Mouse (Mus musculus) C2C12 (cell line): ENCODE results near the gene B3galt5. TPM values are rescaled to one million over a fixed set of nuclear protein-coding genes. Genes with fewer than 3 reads are reported as not detected.

Source experiments
- H3K27me3 ChIP-seq: one replicate; pipeline ENCODE4 v1.6.1; 2011; ENCODE audit not compliant: control insufficient read depth, insufficient read depth, insufficient read length
- H3K36me3 ChIP-seq: one replicate; pipeline ENCODE4 v1.6.1; 2011; ENCODE audit not compliant: control insufficient read depth, insufficient read depth
- H3K4me3 ChIP-seq: one replicate; pipeline ENCODE4 v1.5.1; 2011; ENCODE audit warnings: mild to moderate bottlenecking, control low read depth; ENCODE audit not compliant: poor library complexity, insufficient read depth, severe bottlenecking
- H3K79me2 ChIP-seq: one replicate; pipeline ENCODE4 v1.6.1; 2011; ENCODE audit not compliant: control insufficient read depth, insufficient read depth
- H3K79me3 ChIP-seq: one replicate; pipeline ENCODE4 v1.6.1; 2011; ENCODE audit warnings: low read depth, control low read depth
- H3ac ChIP-seq: one replicate; pipeline ENCODE3; 2011; ENCODE audit warnings: low read depth; ENCODE audit not compliant: control insufficient read depth, insufficient read length
- CEBPB ChIP-seq: IDR thresholded peaks from one replicate; pipeline ENCODE4 v1.6.1; 2011; ENCODE audit warnings: low read depth, mild to moderate bottlenecking, control low read depth, moderate library complexity
- CTCF ChIP-seq: IDR thresholded peaks from one replicate; pipeline ENCODE4 v1.5.1; 2011; ENCODE audit not compliant: control insufficient read depth, insufficient read depth, insufficient read length
- FOSL1 ChIP-seq: IDR thresholded peaks from one replicate; pipeline ENCODE4 v1.8.0; 2011; ENCODE audit warnings: mild to moderate bottlenecking, low read length; ENCODE audit not compliant: poor library complexity, insufficient read depth, severe bottlenecking
- MAX ChIP-seq: IDR thresholded peaks from one replicate; pipeline ENCODE4 v1.6.1; 2011; ENCODE audit warnings: mild to moderate bottlenecking, control low read depth
- MYOD1 ChIP-seq: IDR thresholded peaks from one replicate; pipeline ENCODE4 v1.6.1; 2011; ENCODE audit warnings: low read depth; ENCODE audit not compliant: control insufficient read depth, insufficient read length
- MYOG ChIP-seq: IDR thresholded peaks from one replicate; pipeline ENCODE4 v1.6.1; 2011; ENCODE audit not compliant: control insufficient read depth, insufficient read length; ENCODE audit errors: extremely low read depth
- USF1 ChIP-seq: IDR thresholded peaks from one replicate; pipeline ENCODE4 v1.6.1; 2011; ENCODE audit warnings: low read depth, mild to moderate bottlenecking, control low read depth, moderate library complexity
- polyA plus RNA-seq: library from polyadenylated mRNA; unstranded; fragments of >200 nt; fragmentation: generic; extraction: Trizol; gene quantifications from one replicate; pipeline ENCODE4 v1.2.1, GENCODE M21; 2012; ENCODE audit warnings: missing spikeins

B3galt5 gene
- polyA plus RNA-seq, 1 experiment = 0.01 TPM

GRCm38 (mm10) chr16:96222452-96222851, 13.1 kb upstream of the B3galt5 start:
- Histone ChIP-seq H3K36me3 (no peaks in the 10 kb centered on the region), H3K79me2 (no peaks in the 10 kb centered on the region), H3ac (no peak overlapping the region), H3K4me3 (no peak overlapping the region), H3K79me3 (no peaks in the 10 kb centered on the region), H3K27me3 (no peaks in the 10 kb centered on the region)
- TF ChIP-seq MAX (no peak), CEBPB (no peak), CTCF (no peak), FOSL1 (no peak), MYOG (no peak), USF1 (no peak), MYOD1 (no peak)

- no peak overlapping the region for H3ac ChIP-seq
Measured at GRCm38 (mm10) chr16:96228438-96228837, 7.2 kb upstream of the B3galt5 start.

GRCm38 (mm10) chr16:96229044-96229555, 6.5 kb upstream of the B3galt5 start:
- no peak overlapping the region for H3K4me3 ChIP-seq

More at GRCm38 (mm10) chr16:96228438-96228837, 7.2 kb upstream of the B3galt5 start:
- TF ChIP-seq MYOG = no peak
- TF ChIP-seq USF1 = no peak
- no peak for TF ChIP-seq CTCF
- TF ChIP-seq CEBPB = no peak
- TF ChIP-seq FOSL1 = no peak
- no peak for TF ChIP-seq MYOD1
- TF ChIP-seq MAX = no peak
- H3K79me3 ChIP-seq = no peaks in the 10 kb centered on the region
- no peaks in the 10 kb centered on the region for H3K27me3 ChIP-seq
- H3K36me3 ChIP-seq = no peaks in the 10 kb centered on the region
- H3K4me3 ChIP-seq = no peak overlapping the region
- no peaks in the 10 kb centered on the region for H3K79me2 ChIP-seq

GRCm38 (mm10) chr16:96230411-96230810, 5.2 kb upstream of the B3galt5 start:
- no peak overlapping the region for H3K4me3 ChIP-seq

More at GRCm38 (mm10) chr16:96229044-96229555, 6.5 kb upstream of the B3galt5 start:
- Histone ChIP-seq H3ac (no peak overlapping the region), H3K79me2 (no peaks in the 10 kb centered on the region), H3K79me3 (no peaks in the 10 kb centered on the region), H3K27me3 (no peaks in the 10 kb centered on the region), H3K36me3 (no peaks in the 10 kb centered on the region)
- TF ChIP-seq MAX (no peak), USF1 (no peak), MYOD1 (no peak), CEBPB (no peak), FOSL1 (no peak), MYOG (no peak), CTCF (no peak)

DNA sequence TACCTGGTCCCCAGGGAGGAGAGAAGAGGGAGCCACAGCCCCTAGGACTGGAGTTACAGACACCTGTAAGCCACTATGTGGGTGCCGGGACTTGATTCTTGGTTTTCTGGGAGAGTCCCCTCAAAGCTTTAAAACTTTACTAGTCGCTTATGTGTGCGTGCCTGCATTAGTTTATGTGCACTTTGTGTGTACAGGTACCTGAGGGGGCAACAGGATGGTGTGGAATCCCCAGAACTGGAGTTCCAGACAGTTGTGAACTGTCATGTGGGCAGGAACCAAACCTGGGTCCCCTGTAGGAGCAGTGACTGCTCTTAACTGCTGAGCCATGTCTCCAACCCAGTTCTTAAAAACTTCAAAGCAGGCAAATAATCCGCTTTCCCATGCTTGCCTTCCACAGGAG, 4.3 kb upstream of the B3galt5 start:
- no peak overlapping the region for H3K4me3 ChIP-seq
- peaks cover 13% of the 10 kb centered on the region for H3K27me3 ChIP-seq
- no peaks in the 10 kb centered on the region for H3K79me3 ChIP-seq
- no peak overlapping the region for H3ac ChIP-seq
- no peaks in the 10 kb centered on the region for H3K79me2 ChIP-seq
- no peaks in the 10 kb centered on the region for H3K36me3 ChIP-seq
- TF ChIP-seq CEBPB (no peak), USF1 (no peak), MYOD1 (no peak), CTCF (no peak), MYOG (no peak), MAX (no peak), FOSL1 (no peak)

More at GRCm38 (mm10) chr16:96230411-96230810, 5.2 kb upstream of the B3galt5 start:
- Histone ChIP-seq H3ac (no peak overlapping the region), H3K36me3 (no peaks in the 10 kb centered on the region), H3K79me3 (no peaks in the 10 kb centered on the region), H3K79me2 (no peaks in the 10 kb centered on the region), H3K27me3 (peaks cover 8% of the 10 kb centered on the region)
- TF ChIP-seq MYOG (no peak), CTCF (peak; percentile 78)

GRCm38 (mm10) chr16:96231974-96232373, 3.6 kb upstream of the B3galt5 start:
- no peaks in the 10 kb centered on the region for H3K79me2 ChIP-seq
- TF ChIP-seq MAX (no peak), CEBPB (no peak), CTCF (no peak), FOSL1 (no peak)
- H3K79me3 ChIP-seq = no peaks in the 10 kb centered on the region
- H3K4me3 ChIP-seq = no peak overlapping the region
- no peaks in the 10 kb centered on the region for H3K36me3 ChIP-seq
- H3ac ChIP-seq = no peak overlapping the region
- H3K27me3 ChIP-seq = peaks cover 13% of the 10 kb centered on the region
